Mouse (Mus musculus): ENCODE results near the gene Amz1. TPM values are rescaled to one million over a fixed set of nuclear protein-coding genes. Genes with fewer than 3 reads are reported as not detected.

Amz1 gene
- polyA plus RNA-seq (2012; rRNA removed), result 1.1 and 1.2 TPM in 2 replicates

GRCm38 (mm10) chr5:140723822-140724221 is at the start of gene Amz1:
Gene Amz1, plus strand, starts transcription at chr5:140724127.

GRCm38 (mm10) chr5:140702103-140702513 is 21.8 kb upstream of the Amz1 start, which contains the start of gene Iqce:
Gene Iqce, minus strand, starts transcription at chr5:140702378.

GRCm38 (mm10) chr5:140704378-140705251 is 19.3 kb upstream of the Amz1 start, which contains the start of gene Brat1:
Gene Brat1, plus strand, starts transcription at chr5:140705011.

Other genes starting within 250 kb of the Amz1 start
- gene Chst12, start 218.6 kb upstream of the Amz1 start, polyA plus RNA-seq (2012; rRNA removed), result 5.0 and 6.5 TPM in 2 replicates
- gene Grifin, start 159.1 kb upstream of the Amz1 start, polyA plus RNA-seq (2012; rRNA removed), result 0.11 and 0.39 TPM in 2 replicates
- 10.8 and 11.5 TPM in 2 replicates for gene Lfng, start 116.8 kb upstream of the Amz1 start, polyA plus RNA-seq (2012; rRNA removed)
- 6.1 and 7.6 TPM in 2 replicates for gene Ttyh3, start 75.1 kb upstream of the Amz1 start, polyA plus RNA-seq (2012; rRNA removed)
- gene Iqce, start 21.7 kb upstream of the Amz1 start, polyA plus RNA-seq (2012; rRNA removed), result 4.4 and 6.1 TPM in 2 replicates
- 5.1 and 5.8 TPM in 2 replicates for gene Brat1, start 19.1 kb upstream of the Amz1 start, polyA plus RNA-seq (2012; rRNA removed)
- 13.3 and 14.3 TPM in 2 replicates for gene Gna12, start 106.3 kb downstream of the Amz1 start, polyA plus RNA-seq (2012; rRNA removed)

Data from liver, embryonic 18 days (tissue).